Mouse (Mus musculus) liver, embryonic 13.5 days (tissue): ENCODE results near the gene Smo. TPM values are rescaled to one million over a fixed set of nuclear protein-coding genes. Genes with fewer than 3 reads are reported as not detected.

Source experiments
- ATAC-seq: fragments of 200-750 bp; cut with Nextera tagmentation; 2 replicates; pipeline ENCODE4 v1.8.0; 2017; ENCODE audit warnings: low read depth, mild to moderate bottlenecking, moderate number of reproducible peaks, moderate library complexity
- DNase-seq: peaks from one replicate; pipeline ENCODE4 v3.0.0; 2022
- H3K27ac ChIP-seq: fragments of 300-500 bp; sonication (generic); 2 replicates; pipeline ENCODE4 v1.5.1; 2015; ENCODE audit warnings: moderate library complexity, mild to moderate bottlenecking, inconsistent platforms
- H3K27me3 ChIP-seq: fragments of 300-500 bp; sonication (generic); 2 replicates; pipeline ENCODE4 v1.6.1; 2015; ENCODE audit warnings: mild to moderate bottlenecking, inconsistent platforms
- H3K36me3 ChIP-seq: fragments of 300-500 bp; sonication (generic); 2 replicates; pipeline ENCODE4 v1.6.1; 2015; ENCODE audit warnings: mild to moderate bottlenecking, inconsistent platforms
- H3K4me1 ChIP-seq: fragments of 300-500 bp; sonication (generic); replicated peaks from 2 replicates; pipeline ENCODE4 v1.6.1; 2015; ENCODE audit warnings: inconsistent platforms
- H3K4me2 ChIP-seq: fragments of 300-500 bp; sonication (generic); 2 replicates; pipeline ENCODE4 v1.6.1; 2015; ENCODE audit warnings: inconsistent platforms, mild to moderate bottlenecking, moderate library complexity
- H3K4me3 ChIP-seq: fragments of 300-500 bp; sonication (generic); replicated peaks from 2 replicates; pipeline ENCODE4 v1.5.1; 2015; ENCODE audit warnings: mild to moderate bottlenecking, inconsistent platforms
- H3K9ac ChIP-seq: fragments of 300-500 bp; sonication (generic); 2 replicates; pipeline ENCODE4 v1.6.1; 2015; ENCODE audit warnings: mild to moderate bottlenecking, inconsistent platforms
- H3K9me3 ChIP-seq: fragments of 300-500 bp; sonication (generic); replicated peaks from 2 replicates; pipeline ENCODE4 v1.6.1; 2016; ENCODE audit warnings: inconsistent platforms
- WGBS: fragments of 180-500 bp; shearing (Covaris S2); methylation state at CpG from one replicate; pipeline ENCODE4 v1.1.7; 2015; ENCODE audit not compliant: insufficient replicate concordance; 5-methylcytosine and 5-hydroxymethylcytosine counted together
- polyA plus RNA-seq: library from polyadenylated mRNA; unstranded; fragments of >200 nt; fragmentation: Nextera tagmentation; extraction: Ambion mirVana; gene quantifications from 2 replicates; pipeline ENCODE4 v1.2.1, GENCODE M21; 2015

The Smo gene
- polyA plus RNA-seq, 1 experiment from 2014 or later, result 3.4 TPM

GRCm38 (mm10) chr6:29776542-29777237, 41.4 kb downstream of the Smo start:
- H3K4me2 ChIP-seq, result no peak overlapping the region

GRCm38 (mm10) chr6:29777238-29777555, 41.9 kb downstream of the Smo start:
- H3K9ac ChIP-seq, result no peak overlapping the region
- no peak for DNase-seq
- H3K36me3 ChIP-seq, result no peaks in the 10 kb centered on the region
- peaks cover 24% of the 10 kb centered on the region for H3K4me1 ChIP-seq
- 73% methylated on average over 3 of the region's 3 CpGs for WGBS
- H3K4me2 ChIP-seq, result no peak overlapping the region
- ATAC-seq, result no peak
- H3K9me3 ChIP-seq, result no peaks in the 10 kb centered on the region
- H3K4me3 ChIP-seq, result no peak overlapping the region
- H3K27me3 ChIP-seq, result no peaks in the 10 kb centered on the region
- H3K27ac ChIP-seq, result no peak overlapping the region

More at GRCm38 (mm10) chr6:29776542-29777237, 41.4 kb downstream of the Smo start:
- no peak overlapping the region for H3K4me3 ChIP-seq
- ATAC-seq, result 0 out of 2 replicates have a peak, but pooled peaks have one; percentile 43
- no peaks in the 10 kb centered on the region for H3K36me3 ChIP-seq
- peaks cover 24% of the 10 kb centered on the region for H3K4me1 ChIP-seq
- no peak overlapping the region for H3K27ac ChIP-seq
- no peak for DNase-seq
- H3K9ac ChIP-seq, result no peak overlapping the region
- no peaks in the 10 kb centered on the region for H3K9me3 ChIP-seq
- H3K27me3 ChIP-seq, result no peaks in the 10 kb centered on the region
- WGBS, result 42% methylated on average over 4 of the region's 4 CpGs

GRCm38 (mm10) chr6:29780082-29780481, 44.8 kb downstream of the Smo start:
- Histone ChIP-seq H3K4me3 (no peak overlapping the region), H3K36me3 (no peaks in the 10 kb centered on the region), H3K27me3 (no peaks in the 10 kb centered on the region), H3K9ac (no peak overlapping the region), H3K9me3 (no peaks in the 10 kb centered on the region), H3K4me2 (no peak overlapping the region), H3K4me1 (peaks cover 44% of the 10 kb centered on the region), H3K27ac (no peak overlapping the region)
- no peak for DNase-seq
- no peak for ATAC-seq

GRCm38 (mm10) chr6:29780571-29780970, 45.3 kb downstream of the Smo start:
- Histone ChIP-seq H3K36me3 (no peaks in the 10 kb centered on the region), H3K9me3 (no peaks in the 10 kb centered on the region), H3K27ac (no peak overlapping the region), H3K9ac (no peak overlapping the region), H3K27me3 (no peaks in the 10 kb centered on the region), H3K4me3 (no peak overlapping the region), H3K4me2 (no peak overlapping the region), H3K4me1 (peaks cover 48% of the 10 kb centered on the region)
- 89% methylated on average over 2 of the region's 2 CpGs for WGBS
- no peak for DNase-seq
- ATAC-seq, result no peak

GRCm38 (mm10) chr6:29782239-29782638, 46.9 kb downstream of the Smo start:
- Histone ChIP-seq H3K27ac (no peak overlapping the region), H3K9ac (no peak overlapping the region), H3K9me3 (no peaks in the 10 kb centered on the region), H3K4me3 (no peak overlapping the region), H3K4me2 (no peak overlapping the region), H3K36me3 (no peaks in the 10 kb centered on the region), H3K4me1 (peaks cover 40% of the 10 kb centered on the region), H3K27me3 (no peaks in the 10 kb centered on the region)
- DNase-seq (no peak), ATAC-seq (no peak)
- WGBS, result 41% methylated on average over 1 of the region's 1 CpGs

GRCm38 (mm10) chr6:29783960-29784359, 48.7 kb downstream of the Smo start:
- WGBS, result 79% methylated on average over 6 of the region's 6 CpGs
- H3K9ac ChIP-seq, result peak overlapping the region; percentile 7; the same call in 1 of the 2 replicates
- ATAC-seq, result no peak
- H3K4me3 ChIP-seq, result no peak overlapping the region
- H3K9me3 ChIP-seq, result no peaks in the 10 kb centered on the region
- peak overlapping the region; percentile 58 for H3K27ac ChIP-seq
- peaks cover 37% of the 10 kb centered on the region for H3K4me1 ChIP-seq
- H3K27me3 ChIP-seq, result no peaks in the 10 kb centered on the region
- DNase-seq, result no peak
- H3K4me2 ChIP-seq, result peak overlapping the region; percentile 36
- H3K36me3 ChIP-seq, result no peaks in the 10 kb centered on the region

GRCm38 (mm10) chr6:29784413-29785021, 49.2 kb downstream of the Smo start:
- ATAC-seq, result peak; percentile 95
- Histone ChIP-seq H3K9ac (0 out of 2 replicates have a peak overlapping the region, but pooled peaks have one; percentile 7), H3K4me1 (peaks cover 37% of the 10 kb centered on the region), H3K4me2 (peak overlapping the region; percentile 36), H3K27ac (peak overlapping the region; percentile 58), H3K9me3 (no peaks in the 10 kb centered on the region), H3K36me3 (no peaks in the 10 kb centered on the region), H3K27me3 (no peaks in the 10 kb centered on the region), H3K4me3 (no peak overlapping the region)
- WGBS, result 40% methylated on average over 3 of the region's 3 CpGs
- peak; percentile 27 for DNase-seq

- H3K9ac ChIP-seq, result no peak overlapping the region
- no peaks in the 10 kb centered on the region for H3K27me3 ChIP-seq
- H3K27ac ChIP-seq, result no peak overlapping the region
- no peaks in the 10 kb centered on the region for H3K9me3 ChIP-seq
- no peak overlapping the region for H3K4me2 ChIP-seq
- peaks cover 37% of the 10 kb centered on the region for H3K4me1 ChIP-seq
- no peak overlapping the region for H3K4me3 ChIP-seq
- 49% methylated on average over 5 of the region's 5 CpGs for WGBS
- ATAC-seq (no peak), DNase-seq (no peak)
- H3K36me3 ChIP-seq, result no peaks in the 10 kb centered on the region
Observed at GRCm38 (mm10) chr6:29785759-29786158, 50.5 kb downstream of the Smo start.

- H3K4me3 ChIP-seq, result no peak overlapping the region
- H3K4me2 ChIP-seq, result no peak overlapping the region
- no peak overlapping the region for H3K9ac ChIP-seq
- H3K36me3 ChIP-seq, result no peaks in the 10 kb centered on the region
- DNase-seq (no peak), ATAC-seq (no peak)
- no peak overlapping the region for H3K27ac ChIP-seq
- no peaks in the 10 kb centered on the region for H3K9me3 ChIP-seq
- WGBS, result 61% methylated on average over 3 of the region's 3 CpGs
- no peaks in the 10 kb centered on the region for H3K27me3 ChIP-seq
- H3K4me1 ChIP-seq, result peaks cover 24% of the 10 kb centered on the region
Observed at GRCm38 (mm10) chr6:29788779-29789350, 53.6 kb downstream of the Smo start.

- ATAC-seq, result no peak
- Histone ChIP-seq H3K4me1 (peaks cover 14% of the 10 kb centered on the region), H3K9me3 (no peaks in the 10 kb centered on the region), H3K4me3 (no peak overlapping the region), H3K9ac (no peak overlapping the region), H3K27me3 (no peaks in the 10 kb centered on the region), H3K36me3 (no peaks in the 10 kb centered on the region), H3K27ac (no peak overlapping the region), H3K4me2 (no peak overlapping the region)
- 63% methylated on average over 3 of the region's 3 CpGs for WGBS
- DNase-seq, result no peak
Observed at GRCm38 (mm10) chr6:29790014-29790698, 54.9 kb downstream of the Smo start.

GRCm38 (mm10) chr6:29793520-29793919, 58.2 kb downstream of the Smo start:
- no peak for ATAC-seq
- H3K4me1 ChIP-seq, result peaks cover 18% of the 10 kb centered on the region; the same call in 1 of the 2 replicates
- H3K36me3 ChIP-seq, result no peaks in the 10 kb centered on the region
- H3K9ac ChIP-seq, result no peak overlapping the region
- no peak overlapping the region for H3K27ac ChIP-seq
- DNase-seq, result no peak
- H3K4me3 ChIP-seq, result no peak overlapping the region
- no peaks in the 10 kb centered on the region for H3K27me3 ChIP-seq
- no peaks in the 10 kb centered on the region for H3K9me3 ChIP-seq
- 49% methylated on average over 1 of the region's 1 CpGs for WGBS
- no peak overlapping the region for H3K4me2 ChIP-seq
